Mouse (Mus musculus) heart, postnatal 14 days (tissue): Measurements from ENCODE around the gene N4bp2l2. TPM values are rescaled to one million over a fixed set of nuclear protein-coding genes. Genes with fewer than 3 reads are reported as not detected.
"Not testable (repeated sequence)": the region's sequence is repeated elsewhere in the genome, so short reads cannot be mapped to it uniquely, and the experiment has no call there.

Experiments
- DNase-seq, 2 experiments: peaks; one replicate each; pipeline ENCODE4 v3.0.0; 2021 to 2022
- intact Hi-C: fragments of 180-260 bp; cut with DNase I; formaldehyde crosslinking; loops from one replicate; pipeline ENCODE4 v1.15.1; 2025
- long read RNA-seq, 2 experiments: library from polyadenylated mRNA; stranded (forward); transcript quantifications; one replicate each; pipeline ENCODE4 v2.0.0; 2021
- total RNA-seq, 2 experiments: library from RNA; stranded (reverse); gene quantifications; 2 replicates each; pipeline ENCODE4 v1.2.3; 2021

Gene N4bp2l2
- total RNA-seq, result 10 to 100 TPM; 40.0 to 46.0 TPM
- long read RNA-seq, experiment 1, full-length matches to known transcripts, result 11 of 15 reads
- long read RNA-seq, experiment 1, partial matches to known transcripts, result 1 of 15 reads
- long read RNA-seq, experiment 1, other reads (novel, unspliced or antisense), result 3 of 15 reads
- long read RNA-seq, experiment 2, full-length matches to known transcripts, result 4 of 11 reads
- long read RNA-seq, experiment 2, partial matches to known transcripts, result 3 of 11 reads
- long read RNA-seq, experiment 2, other reads (novel, unspliced or antisense), result 4 of 11 reads

DNA sequence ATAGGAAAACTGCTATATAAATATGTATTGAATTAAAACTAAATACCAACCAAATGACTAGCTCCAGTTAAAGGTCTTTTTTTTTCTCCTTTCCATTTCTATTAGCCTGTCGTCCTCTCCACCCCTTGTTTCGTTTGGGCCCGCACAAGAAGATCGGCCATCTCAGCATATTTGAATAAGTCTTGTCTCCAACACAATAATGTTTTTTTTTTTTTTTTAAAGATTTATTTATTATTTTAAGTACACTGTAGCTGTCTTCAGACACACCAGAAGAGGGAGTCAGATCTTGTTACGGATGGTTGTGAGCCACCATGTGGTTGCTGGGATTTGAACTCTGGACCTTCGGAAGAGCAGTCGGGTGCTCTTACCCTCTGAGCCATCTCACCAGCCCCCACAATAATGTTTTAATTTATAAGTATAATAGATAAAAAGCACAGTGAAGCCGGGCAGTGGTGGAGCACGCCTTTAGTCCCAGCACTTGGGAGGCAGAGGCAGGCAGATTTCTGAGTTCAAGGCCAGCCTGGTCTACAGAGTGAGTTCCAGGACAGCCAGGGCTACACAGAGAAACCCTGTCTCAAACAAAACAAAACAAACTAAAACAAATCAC lies at the start of gene N4bp2l2:
N4bp2l2 (minus strand) TSS at position 51 of the 607 bp plus-strand sequence.
- not testable (repeated sequence) for DNase-seq
- intact Hi-C loops, result loop anchor here (5.0 kb wide), 1 partner anchor 224 kb away; no protein-coding TSS in a partner anchor

DNA sequence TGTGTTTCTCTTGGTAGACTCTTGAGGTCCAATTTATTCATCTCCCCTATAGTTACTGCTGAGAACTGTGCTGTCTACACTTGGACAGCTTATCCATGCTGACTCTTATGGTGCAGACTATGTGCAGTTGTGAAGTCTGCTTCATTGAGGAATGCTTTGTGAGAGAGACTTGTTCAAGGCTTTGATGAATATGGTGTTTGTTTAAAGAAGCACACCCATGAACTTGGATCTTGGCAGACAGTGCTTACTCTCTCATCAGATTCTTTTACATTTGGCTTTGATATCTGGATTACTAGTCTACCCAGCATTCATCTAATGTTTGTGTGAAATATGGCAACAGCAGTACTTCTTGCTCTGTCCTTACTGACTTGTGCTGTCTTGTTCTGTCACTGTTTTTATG lies 47.4 kb upstream of the N4bp2l2 start:
- intact Hi-C loops, result loop anchor here (5.0 kb wide), 1 partner anchor 36 kb away; no protein-coding TSS in a partner anchor
- DNase-seq, result no peak

DNA sequence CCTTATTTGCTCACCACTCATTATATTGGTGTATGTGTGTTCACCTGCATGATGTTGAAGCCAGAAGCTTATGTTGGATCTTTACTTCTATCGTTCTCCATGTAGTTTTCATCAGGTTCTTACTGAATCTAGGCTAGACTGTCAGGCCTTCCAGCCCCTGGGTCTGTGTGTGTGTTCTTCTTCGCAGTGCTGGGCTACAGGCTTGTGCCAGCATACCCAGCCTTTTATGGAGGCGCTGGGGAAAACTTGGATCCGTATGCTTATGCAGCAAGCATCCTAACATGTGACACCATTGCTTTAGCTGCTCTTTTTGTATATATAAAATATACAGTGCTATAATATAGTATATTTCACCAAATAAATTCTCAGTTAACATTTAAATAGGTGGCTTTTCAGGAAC lies 45.5 kb upstream of the N4bp2l2 start:
- intact Hi-C loops, result loop anchor here (5.0 kb wide), 1 partner anchor 34 kb away; no protein-coding TSS in a partner anchor
- no peak for DNase-seq

DNA sequence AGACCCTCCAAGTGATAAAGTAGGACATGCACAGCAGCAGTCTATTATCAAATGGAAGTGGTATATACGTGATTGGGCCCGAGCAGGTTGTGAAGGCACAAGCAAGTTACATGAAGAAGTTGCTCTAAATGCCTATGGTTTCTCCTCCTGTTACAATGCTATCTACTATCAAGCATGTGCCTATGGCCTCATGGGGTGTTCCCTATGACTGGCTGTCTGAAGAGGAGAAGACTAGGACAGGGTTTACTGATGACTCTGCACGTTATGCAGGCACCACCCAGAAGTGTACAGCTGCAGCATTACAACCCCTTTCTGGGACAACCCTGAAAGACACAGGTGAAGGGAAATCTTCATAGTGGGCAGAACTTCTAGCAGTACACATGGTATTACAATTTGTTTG lies 41.2 kb upstream of the N4bp2l2 start:
- intact Hi-C loops, result not testable (repeated sequence)

DNA sequence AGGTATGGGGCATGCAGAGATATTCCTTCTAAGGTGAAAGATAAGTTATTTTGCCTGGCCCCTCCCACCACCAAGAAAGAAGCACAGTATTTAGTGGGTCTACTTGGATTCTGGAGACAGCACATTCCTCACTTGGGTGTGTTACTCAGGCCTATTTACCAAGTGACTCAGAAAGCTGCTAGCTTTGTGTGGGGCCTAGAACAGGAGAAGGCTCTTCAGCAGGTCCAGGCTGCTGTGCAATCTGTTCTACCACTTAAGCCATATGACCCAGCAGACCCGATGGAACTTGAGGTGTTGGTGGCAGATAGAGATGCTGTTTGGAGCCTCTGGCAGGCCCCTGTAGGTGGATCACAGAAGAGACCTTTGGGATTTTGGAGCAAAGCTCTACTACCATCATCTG lies 40.7 kb upstream of the N4bp2l2 start:
- not testable (repeated sequence) for DNase-seq

More for the DNA sequence above, 41.2 kb upstream of the N4bp2l2 start:
- not testable (repeated sequence) for DNase-seq

DNA sequence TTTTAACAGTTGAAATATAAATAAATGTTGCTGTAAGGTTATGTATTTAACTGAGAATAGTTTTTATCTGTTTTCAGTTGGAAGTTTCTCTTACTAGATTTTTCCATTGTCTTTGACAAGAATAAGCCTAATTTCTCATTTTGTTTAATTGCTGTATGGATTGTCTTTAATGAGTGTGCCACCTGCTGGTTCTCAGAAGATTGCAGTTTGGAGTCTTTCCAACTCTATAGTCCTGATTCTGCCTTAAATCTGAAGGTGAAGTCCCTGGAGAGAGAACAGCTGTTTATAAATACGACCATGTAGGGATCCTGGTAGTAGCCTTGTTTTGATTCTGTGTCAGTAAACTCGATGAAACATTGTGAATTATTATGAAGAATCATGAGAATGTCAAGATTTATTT lies 36.7 kb upstream of the N4bp2l2 start:
- peak; percentile 22 to 47 for DNase-seq
- intact Hi-C loops, result no loop called here

More for the DNA sequence above, 40.7 kb upstream of the N4bp2l2 start:
- intact Hi-C loops, result not testable (repeated sequence)

DNA sequence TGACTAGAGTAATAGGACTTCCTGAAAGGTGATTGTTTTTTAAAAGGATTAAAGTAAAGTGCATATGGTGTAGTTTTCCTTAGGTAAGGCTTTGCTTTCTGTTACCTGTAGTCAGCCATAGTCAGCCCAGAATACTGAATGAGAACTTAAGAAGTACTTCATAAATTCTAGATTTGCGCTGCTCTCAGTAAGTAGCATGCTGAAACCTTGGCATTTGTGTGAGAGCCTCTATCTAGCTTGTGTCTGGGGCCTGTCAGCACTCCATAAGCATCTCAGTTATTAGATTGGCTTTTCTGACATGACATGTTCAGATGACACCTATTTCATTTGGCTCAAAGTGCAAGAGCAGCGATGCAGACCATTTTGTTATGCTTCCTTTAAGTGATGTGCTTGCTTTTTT lies 27.3 kb upstream of the N4bp2l2 start:
- no peak for DNase-seq
- intact Hi-C loops, result no loop called here

DNA sequence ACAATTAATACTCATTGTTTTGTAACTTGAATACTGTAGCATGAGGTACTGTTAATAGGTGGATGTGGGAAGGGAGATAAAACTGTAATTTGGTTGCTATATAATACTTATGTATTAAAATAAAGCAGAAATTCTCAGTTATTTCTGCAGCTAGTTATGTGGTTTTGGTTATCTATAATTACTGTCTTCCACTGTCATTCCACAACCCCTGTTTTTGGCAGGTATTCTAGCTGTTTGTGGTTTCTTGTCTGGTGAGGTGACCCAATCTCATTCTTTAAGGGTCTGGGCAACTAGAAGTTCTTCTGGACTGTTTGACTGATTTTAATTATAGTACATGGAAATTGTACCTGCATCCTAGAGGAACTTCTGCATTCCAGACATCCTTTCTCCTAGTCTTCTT lies 24.7 kb upstream of the N4bp2l2 start:
- intact Hi-C loops, result no loop called here
- DNase-seq, result no peak

DNA sequence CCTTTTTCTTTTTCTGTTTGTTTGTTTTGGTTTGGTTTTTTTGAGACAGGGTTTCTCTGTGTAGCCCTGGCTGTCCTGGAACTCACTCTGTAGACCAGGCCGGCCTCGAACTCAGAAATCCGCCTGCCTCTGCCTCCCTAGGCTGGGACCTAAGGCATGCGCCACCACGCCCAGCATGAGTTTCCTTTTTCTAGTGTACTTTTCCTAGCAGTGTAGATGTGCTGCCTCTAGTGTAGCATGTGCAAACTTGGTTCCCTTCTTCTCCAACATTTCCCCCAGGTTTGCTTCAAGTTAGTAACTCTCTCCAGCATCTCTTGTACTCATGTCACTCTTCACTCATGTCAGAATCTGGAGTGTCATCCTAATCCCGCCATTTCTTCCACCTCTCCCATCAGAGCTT lies 16.9 kb upstream of the N4bp2l2 start:
- DNase-seq, intact Hi-C loops: not testable (repeated sequence)

DNA sequence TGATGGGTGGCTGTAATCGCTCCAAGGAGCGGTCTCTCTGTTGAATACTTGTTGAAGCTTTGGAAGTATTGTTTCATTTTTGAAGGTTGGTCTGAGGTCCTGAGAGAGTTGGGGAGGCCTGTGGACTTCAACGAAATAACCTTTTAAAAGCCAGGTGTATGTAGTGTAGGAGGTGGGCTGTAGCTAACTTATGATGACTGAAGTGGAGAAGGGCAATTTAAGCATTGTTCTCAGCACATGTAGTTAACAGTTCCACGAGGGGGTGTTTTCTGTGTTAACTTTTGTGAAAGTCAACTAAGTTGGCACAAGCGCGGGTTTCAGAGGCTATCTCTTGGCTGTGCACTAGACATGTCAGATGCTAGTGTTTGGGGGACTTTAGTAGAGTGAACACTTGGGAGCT lies 8.9 kb upstream of the N4bp2l2 start:
- no peak for DNase-seq
- intact Hi-C loops, result loop anchor here (5.0 kb wide), 1 partner anchor 37 kb away; no protein-coding TSS in a partner anchor

DNA sequence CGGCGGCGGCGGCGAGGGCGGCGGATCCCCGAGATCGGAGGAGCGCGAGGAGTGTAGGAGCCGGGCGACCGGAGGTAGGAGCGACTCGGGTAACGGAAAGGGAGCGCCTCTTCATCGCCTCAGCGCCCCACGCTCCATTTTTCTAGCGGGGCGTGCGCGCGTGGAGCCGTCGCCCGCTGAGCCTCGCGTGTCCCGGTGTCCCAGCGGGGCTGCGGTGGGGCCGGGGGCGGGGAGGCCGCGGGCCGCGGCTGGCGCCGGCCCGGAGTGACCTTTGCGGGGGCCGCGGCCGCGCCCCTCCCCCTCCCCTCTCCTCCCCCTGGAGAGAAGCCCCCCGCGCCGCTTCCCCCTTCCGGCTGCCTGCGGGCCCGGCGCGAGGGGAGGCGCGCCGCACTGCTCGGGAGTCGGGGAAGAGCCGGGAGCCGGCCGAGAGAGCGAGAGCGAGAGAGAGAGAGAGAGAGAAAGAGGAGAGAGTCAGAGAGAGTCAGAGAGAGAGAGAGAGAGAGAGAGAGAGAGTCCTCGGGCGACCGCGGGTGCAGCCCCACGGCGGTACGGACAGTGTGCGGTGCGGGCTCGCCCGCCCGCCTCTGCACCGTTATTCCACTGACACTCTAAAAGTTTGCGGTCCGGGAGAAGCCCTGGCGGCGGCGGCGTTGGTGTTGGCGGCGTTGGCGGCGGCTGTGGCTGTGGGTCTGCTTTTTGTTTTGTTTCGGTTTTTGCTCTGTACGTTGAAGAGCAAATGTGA lies 8.1 kb upstream of the N4bp2l2 start:
- DNase-seq, result peak in 1 of 2 experiments; percentile 50
- intact Hi-C loops, result loop anchor here (2.0 kb wide), 1 partner anchor 695 kb away; no protein-coding TSS in a partner anchor

DNA sequence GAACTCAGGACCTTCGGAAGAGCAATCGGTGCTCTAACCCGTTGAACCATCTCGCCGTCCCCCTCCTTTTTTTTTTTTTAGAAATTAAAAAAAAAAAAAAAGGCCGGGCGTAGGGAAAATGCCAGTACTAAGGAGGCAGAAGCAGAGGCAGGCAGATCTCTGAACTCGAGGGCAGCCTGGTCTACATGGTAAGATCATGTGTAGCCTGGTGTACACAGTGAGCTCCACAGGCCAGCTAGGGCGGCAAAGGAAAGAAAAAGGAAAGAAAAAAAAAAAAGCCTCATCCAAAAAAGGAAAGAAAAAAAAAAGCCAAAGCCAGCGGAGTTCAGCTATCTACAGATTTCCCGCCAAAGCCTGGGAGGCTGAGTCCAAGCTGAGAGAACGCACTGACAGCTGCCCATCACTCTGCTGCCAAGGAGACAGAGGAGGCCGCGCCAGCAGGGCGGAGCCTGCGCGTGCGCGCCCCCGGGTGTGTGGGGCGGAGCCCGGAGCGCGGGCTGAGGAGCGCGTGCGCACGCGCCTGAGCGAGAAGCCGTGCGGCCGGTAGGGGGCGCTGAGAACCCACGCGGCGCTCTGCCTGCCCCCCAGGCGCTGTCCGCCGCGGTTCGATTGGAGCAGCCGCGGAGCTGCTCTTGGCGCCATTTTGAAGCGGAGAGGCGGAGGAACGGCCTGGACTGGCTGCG lies 7.3 kb upstream of the N4bp2l2 start, which contains the start of gene Pds5b:
Pds5b (plus strand) TSS at position 587 of the 683 bp plus-strand sequence.
- intact Hi-C loops, result loop anchor here (2.0 kb wide), 1 partner anchor 696 kb away; no protein-coding TSS in a partner anchor
- DNase-seq, result peak; percentile 98

DNA sequence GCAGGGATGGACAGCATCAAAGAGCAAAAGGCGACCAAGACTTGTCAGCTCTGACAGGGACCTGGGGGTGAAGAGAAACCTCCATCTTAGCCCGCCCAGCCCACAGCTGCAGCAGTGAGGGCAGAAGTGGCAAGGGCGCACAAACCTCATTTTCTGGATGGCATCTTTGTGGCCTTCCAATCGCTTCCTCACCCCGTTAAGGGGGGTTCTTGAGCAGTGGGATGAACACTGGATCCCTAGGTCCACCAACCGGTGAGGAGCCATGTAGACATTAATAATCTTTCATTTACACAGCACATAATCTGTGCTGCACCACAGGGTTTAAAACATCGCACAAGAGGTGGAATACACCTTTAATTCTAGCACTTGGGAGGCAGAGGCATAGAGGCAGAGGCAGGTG lies 6.4 kb upstream of the N4bp2l2 start:
- intact Hi-C loops, result loop anchor here (2.0 kb wide), 1 partner anchor 696 kb away; no protein-coding TSS in a partner anchor
- no peak for DNase-seq

DNA sequence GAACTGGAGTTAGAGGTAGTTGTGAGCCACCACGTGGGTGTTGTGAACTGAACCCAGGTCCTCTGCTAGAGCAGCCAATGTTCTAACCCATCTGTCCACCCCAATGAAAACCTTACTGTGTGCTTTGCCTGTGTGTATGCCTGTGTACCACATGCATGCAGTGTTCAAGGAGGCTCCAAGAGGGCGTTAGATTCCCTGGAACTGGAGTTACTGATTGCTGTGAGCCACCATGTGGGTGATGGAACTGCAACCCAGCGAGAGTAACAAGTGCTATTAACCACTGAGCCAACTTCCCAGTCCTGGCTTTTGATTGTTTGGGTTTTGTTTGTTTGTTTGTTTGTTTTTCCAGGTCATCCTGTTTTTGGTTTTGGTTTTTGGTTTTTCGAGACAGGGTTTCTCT lies 2.7 kb upstream of the N4bp2l2 start:
- intact Hi-C loops, result loop anchor here (5.0 kb wide), 1 partner anchor 226 kb away; no protein-coding TSS in a partner anchor
- DNase-seq, result no peak

DNA sequence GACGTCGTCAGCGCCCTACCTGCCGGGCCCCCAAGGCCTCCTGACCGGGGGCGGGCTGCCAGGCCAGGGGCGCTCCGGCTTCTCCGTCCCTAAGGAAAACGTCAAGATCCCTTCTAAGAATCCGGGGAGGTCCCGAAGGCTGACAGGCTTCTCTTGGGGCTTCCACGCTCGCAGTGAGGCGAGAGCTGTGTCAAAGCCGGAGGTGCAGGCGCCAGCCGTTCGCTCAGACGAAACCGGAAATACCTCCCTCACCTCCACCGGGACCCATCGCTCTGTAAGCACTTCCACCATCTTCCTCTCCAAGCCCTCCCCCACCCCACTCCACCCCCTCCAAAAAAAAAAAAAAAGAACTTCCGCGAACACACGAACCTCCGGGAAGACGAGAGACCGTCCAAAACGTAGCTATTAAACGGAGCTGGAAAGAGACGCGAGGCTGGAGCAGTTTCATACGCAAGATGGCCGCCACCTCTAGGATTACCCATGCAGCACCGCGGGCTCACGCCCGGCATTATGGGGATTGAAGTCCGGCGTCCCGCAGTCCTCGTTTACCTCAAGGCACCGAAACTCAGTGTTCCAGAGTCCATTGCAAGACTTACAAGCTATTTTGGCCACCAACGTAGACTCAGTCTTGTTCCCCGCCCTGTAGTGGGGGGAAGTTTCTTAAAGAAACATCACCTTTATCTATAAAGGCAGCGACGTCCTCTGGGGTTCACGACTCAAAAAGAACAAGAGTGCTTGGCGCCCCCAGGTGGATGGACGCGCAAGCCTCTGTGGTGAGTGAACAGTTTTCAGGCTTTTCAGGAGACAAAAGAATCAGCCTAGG lies 640 bp downstream of the N4bp2l2 start:
- DNase-seq, result peak; percentile 89 to 93
- intact Hi-C loops, result loop anchor here (2.0 to 5.0 kb wide), 2 partner anchors 147 to 223 kb away; partner anchors contain the start of gene Zar1l

DNA sequence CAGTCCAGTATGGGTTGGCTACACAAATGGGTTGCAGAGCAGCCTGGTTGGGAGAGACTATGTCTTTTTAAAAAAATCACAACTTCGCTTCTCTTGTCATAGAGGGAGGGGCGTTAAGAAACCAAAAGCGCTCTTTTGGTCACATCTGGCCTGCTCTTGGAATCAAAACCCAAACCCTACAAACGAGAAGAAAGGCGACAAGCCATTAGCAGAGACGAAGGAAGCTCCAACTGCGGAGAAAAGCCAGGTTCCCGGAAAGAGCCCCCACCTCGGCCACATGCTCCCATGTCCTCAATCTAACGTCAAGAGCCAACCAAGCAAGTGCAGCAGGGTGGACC lies 1.2 kb downstream of the N4bp2l2 start:
- intact Hi-C loops, result loop anchor here (2.0 to 5.0 kb wide), 3 partner anchors 72 to 222 kb away; partner anchors contain the start of gene Zar1l
- no peak for DNase-seq

DNA sequence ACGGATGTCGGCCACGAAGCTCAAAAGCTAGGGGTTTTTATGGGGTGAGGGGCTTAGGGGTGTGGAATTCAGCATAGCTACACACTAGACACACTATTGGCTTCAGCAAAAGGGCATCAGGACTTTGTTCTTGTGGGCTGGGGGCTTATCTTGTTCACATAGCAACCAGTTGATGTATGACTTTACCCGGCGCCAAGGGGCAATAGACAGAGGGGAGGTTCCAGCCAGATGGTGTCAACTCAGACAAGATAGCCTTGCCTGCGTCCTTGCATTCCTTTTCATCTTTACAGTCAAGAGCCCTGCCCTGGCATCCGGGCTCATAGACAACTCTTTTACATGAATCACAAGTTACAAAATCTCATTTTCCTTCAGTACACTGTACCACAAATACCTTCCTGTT lies 2.1 kb downstream of the N4bp2l2 start:
- intact Hi-C loops, result loop anchor here (2.0 to 5.0 kb wide), 2 partner anchors 72 to 145 kb away; partner anchors contain the start of gene Zar1l
- not testable (repeated sequence) for DNase-seq

DNA sequence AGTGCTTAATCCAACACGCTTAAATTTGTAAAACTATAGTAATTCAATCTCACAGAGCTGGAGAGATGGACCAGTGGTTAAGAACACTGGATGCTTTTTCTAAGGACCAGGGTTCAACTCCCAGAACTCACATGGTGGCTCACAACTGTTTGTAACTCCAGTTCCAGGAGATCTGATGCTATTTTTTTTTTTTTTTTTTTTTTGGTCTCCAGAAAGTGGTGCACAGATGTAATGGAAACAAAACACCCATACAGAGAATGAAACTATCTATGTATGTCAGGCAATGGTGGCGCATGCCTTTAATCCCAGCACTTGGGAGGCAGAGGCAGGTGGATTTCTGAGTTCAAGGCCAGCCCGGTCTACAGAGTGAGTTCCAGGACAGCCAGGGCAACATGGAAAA lies 5.7 kb downstream of the N4bp2l2 start:
- intact Hi-C loops, result loop anchor here (5.0 kb wide), 1 partner anchor 68 kb away; no protein-coding TSS in a partner anchor
- DNase-seq, result not testable (repeated sequence)

DNA sequence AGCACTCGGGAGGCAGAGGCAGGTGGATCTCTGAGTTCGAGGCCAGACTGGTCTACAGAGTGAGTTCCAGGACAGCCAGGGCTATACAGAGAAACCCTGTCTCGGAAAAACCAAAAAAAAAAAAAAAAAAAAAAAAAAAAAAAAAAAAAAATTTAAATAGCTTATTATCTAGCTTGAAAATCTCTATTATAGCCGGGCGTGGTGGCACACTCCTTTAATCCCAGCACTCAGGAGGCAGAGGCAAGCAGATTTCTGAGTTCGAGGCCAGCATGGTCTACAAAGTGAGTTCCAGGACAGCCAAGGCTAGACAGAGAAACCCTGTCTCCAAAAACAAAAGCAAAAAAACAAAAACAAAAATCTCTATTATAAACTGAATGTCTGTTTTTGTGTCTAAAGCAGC lies 6.6 kb downstream of the N4bp2l2 start:
- intact Hi-C loops, DNase-seq: not testable (repeated sequence)
